Mouse (Mus musculus) myocyte (in vitro differentiated cells): Measurements from ENCODE around the gene Hsd11b2.

Source experiments
- CEBPB ChIP-seq: IDR thresholded peaks from 2 replicates; pipeline ENCODE4 v1.6.1; 2011; ENCODE audit warnings: mild to moderate bottlenecking, moderate library complexity; ENCODE audit not compliant: poor library complexity, insufficient read depth, severe bottlenecking
- E2F4 ChIP-seq: IDR thresholded peaks from one replicate; pipeline ENCODE4 v1.6.1; 2011; ENCODE audit warnings: mild to moderate bottlenecking, control low read depth, moderate library complexity; ENCODE audit not compliant: insufficient read depth
- MAX ChIP-seq: IDR thresholded peaks from one replicate; pipeline ENCODE4 v1.6.1; 2011; ENCODE audit warnings: low read depth, mild to moderate bottlenecking, control low read depth
- MYOD1 ChIP-seq, 3 experiments: IDR thresholded peaks; one replicate each; pipeline ENCODE4 v1.6.1; 2011; ENCODE audit warnings: control low read depth in 2 of 3, low read depth in 2 of 3, mild to moderate bottlenecking in 2 of 3, moderate library complexity in 1 of 3; ENCODE audit not compliant: insufficient read length in 2 of 3, control insufficient read depth in 1 of 3
- POLR2A ChIP-seq: IDR thresholded peaks from one replicate; pipeline ENCODE4 v1.6.1; 2011; ENCODE audit warnings: low read depth, mild to moderate bottlenecking, control low read depth, moderate library complexity; ENCODE audit not compliant: insufficient read length
- TCF12 ChIP-seq: IDR thresholded peaks from one replicate; pipeline ENCODE4 v1.6.1; 2011; ENCODE audit warnings: mild to moderate bottlenecking, control low read depth; ENCODE audit not compliant: poor library complexity, insufficient read depth, severe bottlenecking
- TCF3 ChIP-seq: IDR thresholded peaks from one replicate; pipeline ENCODE4 v1.6.1; 2011; ENCODE audit warnings: low read depth, control low read depth; ENCODE audit not compliant: insufficient read length
- USF1 ChIP-seq: IDR thresholded peaks from one replicate; pipeline ENCODE4 v1.6.1; 2011; ENCODE audit warnings: low read depth, mild to moderate bottlenecking, control low read depth, moderate library complexity

DNA sequence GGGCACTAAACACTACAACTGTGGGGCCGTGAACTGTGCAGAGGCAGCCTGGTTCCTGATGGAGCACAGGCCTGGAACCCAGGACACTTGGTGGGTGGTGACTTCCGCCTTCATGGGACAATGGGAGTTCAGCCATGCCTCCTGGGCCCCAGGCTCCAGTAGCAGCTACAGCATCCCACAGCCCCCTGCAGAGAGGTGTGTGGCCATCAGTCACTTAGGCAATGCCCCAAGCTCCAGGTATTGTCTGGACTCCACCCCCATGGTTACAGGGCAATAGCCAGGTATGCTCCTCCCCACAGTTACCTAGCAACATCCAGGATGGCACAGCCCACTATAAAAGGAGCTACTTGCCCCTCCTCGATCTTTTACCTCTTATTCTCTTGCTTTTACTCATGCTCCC is 36.7 kb downstream of the Hsd11b2 start:
- TF ChIP-seq MYOD1 (IDR thresholded peaks at IDR 0.05; ENCODE audit: control insufficient read depth in 1 of 3, insufficient read length in 2 of 3, low read depth in 2 of 3) (no peak), E2F4 (no peak), USF1 (no peak), POLR2A (no peak), MAX (no peak), CEBPB (no peak), TCF3 (no peak), TCF12 (no peak)
